Mouse (Mus musculus) left cerebral cortex, adult 2 months (tissue): Measurements from ENCODE around the gene Afdn. TPM values are rescaled to one million over a fixed set of nuclear protein-coding genes. Genes with fewer than 3 reads are reported as not detected.

Source experiments
- DNase-seq, 2 experiments: peaks; one replicate each; pipeline ENCODE4 v3.0.0; 2021 to 2022; ENCODE audit warnings: low spot score in 2 of 2, mixed read lengths in 1 of 2; ENCODE audit errors: extremely low spot score in 1 of 2
- H3K27ac ChIP-seq: fragments of 200-600 bp; 2 replicates; pipeline ENCODE4 v1.8.1; 2022
- H3K4me3 ChIP-seq: fragments of 200-600 bp; 2 replicates; pipeline ENCODE4 v1.8.1; 2022
- CTCF ChIP-seq: fragments of 200-600 bp; IDR thresholded peaks from 2 replicates; pipeline ENCODE4 v1.8.1; 2022; ENCODE audit warnings: antibody characterized with exemption, mild to moderate bottlenecking, moderate library complexity
- intact Hi-C: fragments of 180-260 bp; cut with DNase I; formaldehyde crosslinking; loops from one replicate; pipeline ENCODE4 v1.15.1; 2025
- long read RNA-seq, 2 experiments: library from polyadenylated mRNA; stranded (forward); transcript quantifications; one replicate each; pipeline ENCODE4 v2.0.0; 2021; ENCODE audit warnings: borderline mapping rate in 2 of 2
- total RNA-seq, 2 experiments: library from RNA; stranded (reverse); gene quantifications; 2 replicates each; pipeline ENCODE4 v1.2.3; 2021

Afdn gene
- 100 to 1,000 TPM; 127 to 134 TPM for total RNA-seq
- long read RNA-seq, experiment 1, full-length matches to known transcripts, result 4 of 93 reads
- long read RNA-seq, experiment 1, partial matches to known transcripts, result 20 of 93 reads
- long read RNA-seq, experiment 1, other reads (novel, unspliced or antisense), result 69 of 93 reads
- long read RNA-seq, experiment 2, partial matches to known transcripts, result 9 of 66 reads
- long read RNA-seq, experiment 2, other reads (novel, unspliced or antisense), result 53 of 66 reads

- intact Hi-C loops, result loop anchor here (2.0 to 5.0 kb wide), 2 partner anchors 193 to 287 kb away; no protein-coding TSS in a partner anchor
- Histone ChIP-seq H3K4me3 (peak within 1 kb of the TSS; percentile 98), H3K27ac (peak within 1 kb of the TSS; percentile 91)
- no peak for TF ChIP-seq CTCF
- peak; percentile 82 to 84 for DNase-seq
These were observed at the start of gene Afdn for GRCm38 (mm10) chr17:13759853-13760627. Afdn (plus strand) TSS chr17:13760539.

GRCm38 (mm10) chr17:13711173-13711572, 49.2 kb upstream of the Afdn start:
- Histone ChIP-seq H3K27ac (no peak overlapping the region), H3K4me3 (no peak overlapping the region)
- DNase-seq, result no peak
- TF ChIP-seq CTCF, result no peak
- intact Hi-C loops, result no loop called here

GRCm38 (mm10) chr17:13712116-13712515, 48.2 kb upstream of the Afdn start:
- Histone ChIP-seq H3K4me3 (no peak overlapping the region), H3K27ac (no peak overlapping the region)
- TF ChIP-seq CTCF, result no peak
- no peak for DNase-seq
- intact Hi-C loops, result no loop called here

- H3K27ac ChIP-seq, result no peak overlapping the region
- no peak overlapping the region for H3K4me3 ChIP-seq
- intact Hi-C loops, result no loop called here
- DNase-seq, result no peak
- no peak for TF ChIP-seq CTCF
These were observed 47.8 kb upstream of the Afdn start for GRCm38 (mm10) chr17:13712518-13712917.

GRCm38 (mm10) chr17:13714128-13714527, 46.2 kb upstream of the Afdn start:
- intact Hi-C loops, result no loop called here
- TF ChIP-seq CTCF, result no peak
- no peak for DNase-seq
- no peak overlapping the region for H3K4me3 ChIP-seq
- no peak overlapping the region for H3K27ac ChIP-seq

GRCm38 (mm10) chr17:13714654-13715053, 45.7 kb upstream of the Afdn start:
- intact Hi-C loops, result no loop called here
- TF ChIP-seq CTCF, result no peak
- Histone ChIP-seq H3K4me3 (no peak overlapping the region), H3K27ac (no peak overlapping the region)
- DNase-seq, result no peak

GRCm38 (mm10) chr17:13715511-13715910, 44.8 kb upstream of the Afdn start:
- Histone ChIP-seq H3K27ac (no peak overlapping the region), H3K4me3 (no peak overlapping the region)
- DNase-seq, result no peak
- intact Hi-C loops, result no loop called here
- TF ChIP-seq CTCF, result no peak

GRCm38 (mm10) chr17:13716336-13716735, 44.0 kb upstream of the Afdn start:
- DNase-seq, result no peak
- intact Hi-C loops, result loop anchor here (1.0 kb wide), 1 partner anchor 34 kb away; no protein-coding TSS in a partner anchor
- no peak overlapping the region for H3K4me3 ChIP-seq
- no peak for TF ChIP-seq CTCF
- no peak overlapping the region for H3K27ac ChIP-seq

GRCm38 (mm10) chr17:13717428-13717827, 42.9 kb upstream of the Afdn start:
- TF ChIP-seq CTCF, result no peak
- intact Hi-C loops, result no loop called here
- H3K4me3 ChIP-seq, result no peak overlapping the region
- H3K27ac ChIP-seq, result no peak overlapping the region
- DNase-seq, result no peak

- no peak for TF ChIP-seq CTCF
- no peak for DNase-seq
- H3K27ac ChIP-seq, result no peak overlapping the region
- H3K4me3 ChIP-seq, result no peak overlapping the region
- intact Hi-C loops, result no loop called here
These were observed 40.2 kb upstream of the Afdn start for GRCm38 (mm10) chr17:13720187-13720586.

GRCm38 (mm10) chr17:13721372-13721771, 39.0 kb upstream of the Afdn start:
- intact Hi-C loops, result no loop called here
- DNase-seq, result no peak

GRCm38 (mm10) chr17:13722434-13722833, 37.9 kb upstream of the Afdn start:
- intact Hi-C loops, result no loop called here
- TF ChIP-seq CTCF, result no peak
- H3K4me3 ChIP-seq, result no peak overlapping the region
- DNase-seq, result no peak
- H3K27ac ChIP-seq, result no peak overlapping the region

More at GRCm38 (mm10) chr17:13721372-13721771, 39.0 kb upstream of the Afdn start:
- H3K27ac ChIP-seq, result no peak overlapping the region
- H3K4me3 ChIP-seq, result no peak overlapping the region
- TF ChIP-seq CTCF, result no peak
